Mouse (Mus musculus) neural tube, embryonic 11.5 days (tissue): ENCODE results near the gene Aldh18a1. TPM values are rescaled to one million over a fixed set of nuclear protein-coding genes. Genes with fewer than 3 reads are reported as not detected.

Experiments
- ATAC-seq: fragments of 200-750 bp; cut with Nextera tagmentation; 2 replicates; pipeline ENCODE4 v1.8.0; 2017; ENCODE audit warnings: moderate number of reproducible peaks, mild to moderate bottlenecking, moderate TSS enrichment, moderate library complexity; ENCODE audit not compliant: insufficient read depth, low FRiP score, low TSS enrichment
- DNase-seq: peaks from one replicate; pipeline ENCODE4 v3.0.0-alpha.2; 2015; ENCODE audit warnings: low spot score
- H3K27ac ChIP-seq: fragments of 300-500 bp; sonication (generic); 2 replicates; pipeline ENCODE4 v1.5.1; 2014; ENCODE audit warnings: low read depth, mild to moderate bottlenecking, low read length
- H3K27me3 ChIP-seq: fragments of 300-500 bp; sonication (generic); 2 replicates; pipeline ENCODE4 v1.6.1; 2014; ENCODE audit warnings: mild to moderate bottlenecking, low read length, mixed read lengths; ENCODE audit not compliant: control insufficient read depth, insufficient read depth
- H3K36me3 ChIP-seq: fragments of 300-500 bp; sonication (generic); 2 replicates; pipeline ENCODE4 v1.6.1; 2014; ENCODE audit warnings: mild to moderate bottlenecking, low read length, moderate library complexity, mixed read lengths; ENCODE audit not compliant: control insufficient read depth, insufficient read depth
- H3K4me1 ChIP-seq: fragments of 300-500 bp; sonication (generic); 2 replicates; pipeline ENCODE4 v1.6.1; 2014; ENCODE audit warnings: low read length, mixed read lengths; ENCODE audit not compliant: control insufficient read depth, insufficient read depth
- H3K4me2 ChIP-seq: fragments of 300-500 bp; sonication (generic); 2 replicates; pipeline ENCODE4 v1.6.1; 2014; ENCODE audit warnings: low read depth, mild to moderate bottlenecking, moderate library complexity
- H3K4me3 ChIP-seq: fragments of 300-500 bp; sonication (generic); 2 replicates; pipeline ENCODE4 v1.5.1; 2014; ENCODE audit warnings: low read depth, low read length
- H3K9ac ChIP-seq: fragments of 300-500 bp; sonication (generic); 2 replicates; pipeline ENCODE4 v1.6.1; 2014; ENCODE audit warnings: mild to moderate bottlenecking, low read length
- H3K9me3 ChIP-seq: fragments of 300-500 bp; sonication (generic); 2 replicates; pipeline ENCODE4 v1.6.1; 2016; ENCODE audit warnings: low read length; ENCODE audit not compliant: control insufficient read depth
- WGBS: fragments of 180-500 bp; shearing (Covaris S2); extraction: QIAGEN DNeasy Blood & Tissue Kit; methylation state at CpG from one replicate; pipeline ENCODE4 v1.1.7; 2014; 5-methylcytosine and 5-hydroxymethylcytosine counted together
- polyA plus RNA-seq: library from polyadenylated mRNA; unstranded; fragments of >200 nt; fragmentation: Nextera tagmentation; extraction: Ambion mirVana; gene quantifications from 2 replicates; pipeline ENCODE4 v1.2.1, GENCODE M21; 2014

The Aldh18a1 gene
- polyA plus RNA-seq, 1 experiment from 2014 or later = 78.2 TPM

GRCm38 (mm10) chr19:40530323-40530722, 57.9 kb downstream of the Aldh18a1 start:
- 87% methylated on average over 2 of the region's 2 CpGs for WGBS
- Histone ChIP-seq H3K4me3 (no peak overlapping the region), H3K27ac (no peak overlapping the region), H3K4me1 (no peaks in the 10 kb centered on the region), H3K9ac (no peak overlapping the region), H3K4me2 (no peak overlapping the region), H3K27me3 (no peaks in the 10 kb centered on the region), H3K9me3 (no peaks in the 10 kb centered on the region), H3K36me3 (no peaks in the 10 kb centered on the region)
- DNase-seq = no peak
- no peak for ATAC-seq

DNA sequence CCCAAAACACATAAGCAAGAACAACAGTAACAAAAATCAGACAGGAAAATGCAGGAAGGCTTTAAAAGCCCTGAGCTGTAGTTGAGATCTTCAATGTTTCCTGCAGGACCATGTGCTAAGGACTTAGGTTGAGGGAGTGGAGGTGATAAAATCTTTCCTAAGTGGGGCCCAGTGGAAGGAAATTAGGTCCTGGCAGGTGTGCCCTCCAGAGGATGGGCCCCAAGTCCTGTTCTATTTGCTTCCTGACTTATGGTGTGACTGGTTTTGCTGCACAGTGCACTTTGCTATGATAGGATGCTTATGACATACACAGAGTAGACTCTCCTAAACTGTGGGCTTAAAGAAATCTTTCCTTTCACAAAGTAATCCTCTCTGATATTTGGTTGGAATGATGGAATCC, 60.0 kb downstream of the Aldh18a1 start:
- H3K27me3 ChIP-seq = no peaks in the 10 kb centered on the region
- no peak overlapping the region for H3K27ac ChIP-seq
- no peaks in the 10 kb centered on the region for H3K9me3 ChIP-seq
- H3K9ac ChIP-seq = no peak overlapping the region
- H3K4me2 ChIP-seq = no peak overlapping the region
- no peak for DNase-seq
- no peak overlapping the region for H3K4me3 ChIP-seq
- H3K4me1 ChIP-seq = no peaks in the 10 kb centered on the region
- no peak for ATAC-seq
- H3K36me3 ChIP-seq = no peaks in the 10 kb centered on the region

DNA sequence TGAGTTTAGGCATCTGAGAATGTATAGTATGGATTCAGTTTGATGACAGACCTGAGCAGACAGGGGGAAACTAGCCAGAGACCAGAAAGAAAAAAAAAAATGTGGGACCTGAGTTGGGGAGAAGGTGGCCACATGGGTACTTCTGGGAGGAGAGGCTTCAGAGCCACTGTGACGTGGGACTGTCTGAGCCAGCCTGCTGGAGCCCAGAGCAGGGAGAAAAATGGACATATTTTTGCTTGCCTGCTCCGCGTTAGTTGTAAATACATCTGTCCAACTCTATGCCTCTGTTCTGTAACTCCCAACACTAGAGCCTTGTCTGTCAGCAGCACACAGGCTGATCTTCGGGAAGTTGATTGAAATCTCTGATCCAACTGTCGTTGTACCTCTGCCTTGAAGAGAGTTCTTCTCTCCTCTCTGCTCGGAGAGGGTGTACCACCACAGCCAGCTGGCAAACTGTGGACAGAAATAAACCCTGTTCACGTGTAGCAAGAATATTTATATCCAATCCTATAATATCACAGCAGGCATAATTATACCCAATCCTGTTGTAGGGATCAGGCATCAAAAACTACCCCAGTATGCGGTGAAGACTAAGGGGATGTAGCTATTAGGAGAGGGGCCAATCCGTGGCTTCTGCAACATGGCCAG, 61.8 kb downstream of the Aldh18a1 start:
- Histone ChIP-seq H3K9ac (no peak overlapping the region), H3K4me3 (no peak overlapping the region), H3K4me2 (no peak overlapping the region), H3K4me1 (no peaks in the 10 kb centered on the region), H3K27ac (no peak overlapping the region), H3K36me3 (no peaks in the 10 kb centered on the region), H3K9me3 (no peaks in the 10 kb centered on the region), H3K27me3 (no peaks in the 10 kb centered on the region)
- ATAC-seq = no peak
- DNase-seq = no peak
- WGBS = 84% methylated on average over 9 of the region's 9 CpGs

DNA sequence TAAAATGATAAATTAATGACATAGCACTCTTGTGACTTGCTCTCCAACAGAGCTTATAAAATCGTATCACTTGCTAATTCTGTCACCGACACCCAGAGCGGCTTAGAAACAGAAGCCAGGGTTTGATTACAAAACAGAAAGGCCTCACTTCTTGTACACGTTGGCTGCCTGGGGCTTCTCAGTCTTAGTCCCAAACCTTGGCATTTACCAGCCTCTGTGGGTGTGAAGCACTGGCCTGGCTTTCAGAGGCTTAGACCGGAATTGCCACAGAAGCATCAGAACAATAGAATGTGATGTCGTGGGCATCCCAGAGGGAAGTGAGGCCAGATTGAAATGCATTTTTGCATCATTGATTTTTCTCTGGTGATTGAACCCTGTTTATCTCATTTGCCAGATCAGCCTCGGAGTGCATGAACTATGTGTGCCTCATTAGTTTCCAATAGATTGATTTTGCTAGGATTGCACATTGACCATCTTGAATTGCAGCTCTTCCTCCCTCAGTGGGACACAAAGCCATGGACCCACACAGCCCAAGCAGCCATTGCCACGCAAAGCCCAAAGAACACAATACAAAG, 64.7 kb downstream of the Aldh18a1 start:
- WGBS = 73% methylated on average over 8 of the region's 8 CpGs
- no peaks in the 10 kb centered on the region for H3K36me3 ChIP-seq

GRCm38 (mm10) chr19:40520403-40520802, 67.9 kb downstream of the Aldh18a1 start:
- DNase-seq (no peak), ATAC-seq (no peak)
- H3K27ac ChIP-seq = no peak overlapping the region
- no peaks in the 10 kb centered on the region for H3K27me3 ChIP-seq
- H3K4me1 ChIP-seq = no peaks in the 10 kb centered on the region
- no peaks in the 10 kb centered on the region for H3K9me3 ChIP-seq
- H3K9ac ChIP-seq = no peak overlapping the region
- H3K4me2 ChIP-seq = no peak overlapping the region
- no peaks in the 10 kb centered on the region for H3K36me3 ChIP-seq
- 89% methylated on average over 5 of the region's 5 CpGs for WGBS
- H3K4me3 ChIP-seq = no peak overlapping the region

More for the DNA sequence above, 64.7 kb downstream of the Aldh18a1 start:
- Histone ChIP-seq H3K9ac (no peak overlapping the region), H3K4me2 (no peak overlapping the region), H3K4me3 (no peak overlapping the region), H3K27ac (no peak overlapping the region), H3K9me3 (no peaks in the 10 kb centered on the region), H3K4me1 (no peaks in the 10 kb centered on the region), H3K27me3 (no peaks in the 10 kb centered on the region)
- ATAC-seq (no peak), DNase-seq (no peak)

- H3K27ac ChIP-seq = no peak overlapping the region
- no peaks in the 10 kb centered on the region for H3K4me1 ChIP-seq
- WGBS = 76% methylated on average over 1 of the region's 1 CpGs
- DNase-seq = no peak
- H3K27me3 ChIP-seq = no peaks in the 10 kb centered on the region
- no peak overlapping the region for H3K9ac ChIP-seq
- no peak overlapping the region for H3K4me2 ChIP-seq
- ATAC-seq = no peak
- no peak overlapping the region for H3K4me3 ChIP-seq
- no peaks in the 10 kb centered on the region for H3K9me3 ChIP-seq
- H3K36me3 ChIP-seq = no peaks in the 10 kb centered on the region
These were observed 69.6 kb downstream of the Aldh18a1 start for GRCm38 (mm10) chr19:40518706-40519105.

DNA sequence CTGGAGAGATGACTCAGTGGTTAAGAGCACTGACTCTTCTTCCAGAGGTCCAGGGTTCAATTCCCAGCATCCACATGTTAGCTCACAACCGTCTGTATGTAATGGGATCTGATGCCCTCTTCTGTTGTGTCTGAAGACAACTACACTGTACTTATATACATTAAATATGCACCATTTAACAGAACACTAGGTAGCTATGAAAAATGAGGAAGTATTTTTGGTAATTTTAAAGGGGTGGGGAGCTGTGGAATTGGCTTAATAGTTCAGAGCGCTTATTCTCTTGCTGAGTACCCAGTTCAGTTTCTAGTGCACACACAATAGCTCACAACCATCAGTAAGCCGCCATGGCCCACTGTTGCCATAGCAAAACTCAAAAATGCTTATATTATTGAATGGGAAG, 72.7 kb downstream of the Aldh18a1 start:
- ATAC-seq (no peak), DNase-seq (no peak)
- H3K27ac ChIP-seq = no peak overlapping the region
- H3K27me3 ChIP-seq = no peaks in the 10 kb centered on the region
- WGBS = 91% methylated on average over 3 of the region's 3 CpGs
- no peak overlapping the region for H3K4me3 ChIP-seq
- H3K9me3 ChIP-seq = no peaks in the 10 kb centered on the region
- 0 out of 2 replicates have a peak, but pooled peaks cover 5% of the 10 kb centered on the region for H3K4me1 ChIP-seq
- no peak overlapping the region for H3K4me2 ChIP-seq
- H3K36me3 ChIP-seq = no peaks in the 10 kb centered on the region
- no peak overlapping the region for H3K9ac ChIP-seq

DNA sequence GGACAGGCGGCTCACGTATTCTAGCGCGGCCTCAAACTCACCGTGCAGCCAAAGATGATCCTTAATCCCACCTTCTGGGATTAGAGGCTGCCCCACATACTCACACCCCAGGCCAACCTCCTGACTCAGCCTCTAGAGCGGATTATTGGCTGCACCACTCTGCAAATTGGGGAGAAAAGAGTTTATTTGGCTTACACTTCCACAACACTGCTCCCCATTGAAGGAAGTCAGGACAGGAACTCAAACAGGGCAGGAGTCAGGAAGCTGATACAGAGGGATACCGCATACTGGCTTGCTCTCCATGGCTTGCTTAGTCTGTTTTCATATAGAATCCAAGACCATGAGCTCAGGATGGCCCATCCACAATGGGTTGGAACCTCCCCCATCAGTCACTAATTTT, 73.9 kb downstream of the Aldh18a1 start:
- no peaks in the 10 kb centered on the region for H3K27me3 ChIP-seq
- no peak for DNase-seq
- 0 out of 2 replicates have a peak, but pooled peaks cover 5% of the 10 kb centered on the region for H3K4me1 ChIP-seq
- 83% methylated on average over 7 of the region's 7 CpGs for WGBS
- H3K4me2 ChIP-seq = no peak overlapping the region
- ATAC-seq = no peak
- no peaks in the 10 kb centered on the region for H3K36me3 ChIP-seq
- no peak overlapping the region for H3K4me3 ChIP-seq
- no peaks in the 10 kb centered on the region for H3K9me3 ChIP-seq
- no peak overlapping the region for H3K9ac ChIP-seq
- no peak overlapping the region for H3K27ac ChIP-seq

DNA sequence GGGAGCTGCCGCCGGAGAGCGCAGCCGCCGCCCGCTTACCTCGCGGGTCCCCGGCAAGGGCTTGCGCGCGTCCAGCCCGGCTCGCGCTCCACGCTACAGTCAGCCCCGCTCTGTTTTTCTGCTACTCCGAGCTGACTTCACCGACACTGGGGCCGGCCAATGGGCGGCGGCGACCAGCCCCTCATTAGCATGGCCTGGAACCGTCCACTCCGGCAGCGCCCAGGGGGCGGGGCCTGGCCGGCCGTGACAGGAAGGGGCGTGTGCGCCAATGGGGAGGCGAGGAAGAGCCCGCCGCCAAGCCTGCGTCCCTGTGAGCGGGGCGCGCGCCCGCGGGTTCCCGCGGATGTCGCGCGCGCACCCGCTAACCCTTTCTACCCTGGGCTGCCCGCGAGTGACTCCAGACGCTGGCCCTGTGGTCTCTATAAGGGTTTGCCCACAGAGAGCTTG, 74.6 kb downstream of the Aldh18a1 start, which contains the start of gene Sorbs1:
Gene Sorbs1, minus strand, starts transcription at position 148 of the 447 bp plus-strand sequence.
- Histone ChIP-seq H3K27me3 (no peaks in the 10 kb centered on the region), H3K36me3 (no peaks in the 10 kb centered on the region), H3K27ac (peak within 1 kb of the TSS; percentile 79), H3K4me1 (0 out of 2 replicates have a peak, but pooled peaks cover 5% of the 10 kb centered on the region), H3K4me3 (peak within 1 kb of the TSS; percentile 67), H3K9ac (peak within 1 kb of the TSS; percentile 80), H3K4me2 (peak within 1 kb of the TSS; percentile 82), H3K9me3 (no peaks in the 10 kb centered on the region)
- WGBS = 0% methylated on average over 51 of the region's 51 CpGs
- DNase-seq = peak; percentile 99
- peak; percentile 99 for ATAC-seq
